Comparison of ENCODE assay signal across 7 mouse cellular contexts in the genomic region with DNA sequence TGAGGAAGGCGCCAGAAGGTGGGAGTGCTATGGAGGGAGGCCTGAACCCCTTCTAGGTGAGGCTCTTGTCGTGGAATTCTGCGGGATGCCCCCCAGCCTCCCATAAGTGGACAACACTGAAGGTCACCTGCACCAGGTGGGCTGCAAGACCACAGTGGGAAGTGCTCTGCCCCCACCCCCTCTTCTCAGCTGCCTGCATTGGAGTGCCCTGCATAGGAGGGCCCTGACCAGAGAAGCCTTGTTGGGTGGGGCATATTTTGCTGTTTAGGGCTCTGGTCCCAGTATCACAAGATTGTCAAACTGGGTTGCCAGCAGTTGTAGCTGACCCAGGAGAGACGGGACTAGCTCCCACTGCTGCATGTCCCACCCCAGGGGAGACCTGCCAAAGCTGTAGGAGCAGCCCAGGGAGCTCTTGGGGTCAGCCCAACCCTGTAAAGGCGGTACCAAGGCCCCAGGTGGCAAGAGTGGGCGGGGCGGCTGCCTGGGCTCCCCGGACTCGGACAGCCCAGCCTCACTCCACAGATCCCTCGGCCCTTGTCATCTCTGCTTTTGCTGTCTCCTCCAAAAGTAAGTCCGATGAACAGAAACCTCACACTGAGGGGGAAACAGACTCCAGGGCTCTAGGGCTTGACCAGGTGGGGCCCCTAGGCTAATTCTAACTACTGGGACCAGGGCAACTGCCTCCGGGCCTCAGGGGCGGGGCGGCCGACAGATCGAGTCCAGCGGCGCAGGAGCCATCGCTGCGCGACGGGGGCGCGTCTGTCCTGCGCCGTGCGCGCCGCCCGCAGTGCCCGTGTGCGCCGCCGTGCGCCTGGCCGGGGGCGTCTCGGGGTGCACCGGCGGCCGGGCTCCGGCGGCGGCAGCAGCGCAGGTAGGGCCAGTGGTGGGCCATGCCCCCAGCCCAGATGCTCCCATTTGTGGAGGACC. TPM values are rescaled to one million over a fixed set of nuclear protein-coding genes. Genes with fewer than 3 reads are reported as not detected.
DNase-seq lines count a peak whose midpoint lies in the region; ATAC-seq and TF ChIP-seq lines count a peak whose summit lies in the region.

A gene (plus strand): TSS at position 461 of the 927 bp plus-strand sequence.

- H3K4me1 ChIP-seq in forebrain, embryonic 11.5 days (replicated peaks; ENCODE audit: control insufficient read depth, insufficient read depth, low read length) = peaks cover 12% of the 10 kb centered on the region; the same call in 1 of the 2 replicates
- H3K4me1 ChIP-seq in kidney, adult 2 months (ENCODE audit: control insufficient read depth, insufficient read depth, low read length) = no peaks in the 10 kb centered on the region
- peaks cover 23% of the 10 kb centered on the region for H3K4me1 ChIP-seq in liver, embryonic 12.5 days
- H3K4me1 ChIP-seq in stomach, embryonic 16.5 days (ENCODE audit: control insufficient read depth, insufficient read depth, low read length) = peaks cover 7% of the 10 kb centered on the region; the same call in 1 of the 2 replicates

- ATAC-seq in forebrain, embryonic 11.5 days (replicated peaks; ENCODE audit: low FRiP score) = peak; percentile 15; the same call in 1 of the 2 replicates
- ATAC-seq in liver, embryonic 12.5 days = peak; percentile 24
- ATAC-seq in stomach, embryonic 16.5 days (ENCODE audit: insufficient read depth, low FRiP score) = peak; percentile 30; the same call in 1 of the 2 replicates

- H3K27ac ChIP-seq in forebrain, embryonic 11.5 days (ENCODE audit: low read depth, low read length) = no peak within 1 kb of the TSS
- H3K27ac ChIP-seq in kidney, adult 2 months (ENCODE audit: insufficient read depth, low read depth, low read length) = no peak within 1 kb of the TSS
- no peak within 1 kb of the TSS for H3K27ac ChIP-seq in liver, embryonic 12.5 days
- H3K27ac ChIP-seq in stomach, embryonic 16.5 days (ENCODE audit: low read length) = no peak within 1 kb of the TSS

- no peaks in the 10 kb centered on the region; the same call in 1 of the 2 replicates for H3K36me3 ChIP-seq in forebrain, embryonic 11.5 days (ENCODE audit: control insufficient read depth, insufficient read depth, low read length)
- no peaks in the 10 kb centered on the region for H3K36me3 ChIP-seq in kidney, adult 2 months (ENCODE audit: control insufficient read depth, insufficient read depth, low read length)
- H3K36me3 ChIP-seq in liver, embryonic 12.5 days = peaks cover 38% of the 10 kb centered on the region
- H3K36me3 ChIP-seq in stomach, embryonic 16.5 days (ENCODE audit: control insufficient read depth, insufficient read depth, low read length) = 0 out of 2 replicates have a peak, but pooled peaks cover 3% of the 10 kb centered on the region

- TF ChIP-seq CTCF in kidney, adult 2 months (conservative IDR thresholded peaks at IDR 0.05; ENCODE audit: insufficient read depth, insufficient read length, low read depth, low read length) = no peak

- H3K27me3 ChIP-seq in forebrain, embryonic 11.5 days (ENCODE audit: control insufficient read depth, insufficient read depth, low read length) = peaks cover 24% of the 10 kb centered on the region
- no peaks in the 10 kb centered on the region; the same call in 1 of the 2 replicates for H3K27me3 ChIP-seq in kidney, adult 2 months (replicated peaks; ENCODE audit: control insufficient read depth, insufficient read depth, low read length)
- H3K27me3 ChIP-seq in liver, embryonic 12.5 days (replicated peaks) = peaks cover 55% of the 10 kb centered on the region
- peaks cover 10% of the 10 kb centered on the region for H3K27me3 ChIP-seq in stomach, embryonic 16.5 days (ENCODE audit: control insufficient read depth, insufficient read depth, low read length)

- no peak for TF ChIP-seq POLR2A in kidney, adult 2 months (IDR thresholded peaks at IDR 0.05; ENCODE audit: low read depth, low read length)

- peak; percentile 27 for DNase-seq in ovary, postnatal 36 days (ENCODE audit: low spot score)
- no peak for DNase-seq in ovary, postnatal 14 days (ENCODE audit: low spot score)
- DNase-seq in forebrain, embryonic 11.5 days (ENCODE audit: low spot score) = no peak
- DNase-seq in kidney, adult 2 months = peak; percentile 28
- DNase-seq in gastrocnemius, postnatal 10 days = no peak

- H3K4me2 ChIP-seq in forebrain, embryonic 11.5 days (ENCODE audit: low read depth, low read length, severe bottlenecking) = peak within 1 kb of the TSS; percentile 53
- peak within 1 kb of the TSS; percentile 63 for H3K4me2 ChIP-seq in liver, embryonic 12.5 days
- peak within 1 kb of the TSS; percentile 78 for H3K4me2 ChIP-seq in stomach, embryonic 16.5 days (ENCODE audit: low read depth, low read length)

- 2% methylated on average over 45 of the region's 45 CpGs for WGBS in forebrain, embryonic 11.5 days
- WGBS in kidney, adult 2 months = 4% methylated on average over 45 of the region's 45 CpGs
- WGBS in liver, embryonic 12.5 days (ENCODE audit: insufficient replicate concordance) = 2% methylated on average over 36 of the region's 45 CpGs
- WGBS in stomach, embryonic 16.5 days = 2% methylated on average over 45 of the region's 45 CpGs

- H3K9ac ChIP-seq in forebrain, embryonic 11.5 days (ENCODE audit: low read length) = peak within 1 kb of the TSS; percentile 44
- no peak within 1 kb of the TSS for H3K9ac ChIP-seq in liver, embryonic 12.5 days
- peak within 1 kb of the TSS; percentile 67 for H3K9ac ChIP-seq in stomach, embryonic 16.5 days (ENCODE audit: low read length)

- peak within 1 kb of the TSS; percentile 27 for H3K4me3 ChIP-seq in forebrain, embryonic 11.5 days (ENCODE audit: low read depth, low read length)
- no peak within 1 kb of the TSS for H3K4me3 ChIP-seq in kidney, adult 2 months (ENCODE audit: insufficient read depth, low read depth, low read length)
- H3K4me3 ChIP-seq in liver, embryonic 12.5 days = peak within 1 kb of the TSS; percentile 37
- H3K4me3 ChIP-seq in stomach, embryonic 16.5 days (replicated peaks; ENCODE audit: low read length) = peak within 1 kb of the TSS; percentile 38

- no peaks in the 10 kb centered on the region for H3K9me3 ChIP-seq in forebrain, embryonic 11.5 days (ENCODE audit: control insufficient read depth, low read length)
- H3K9me3 ChIP-seq in liver, embryonic 12.5 days (replicated peaks) = no peaks in the 10 kb centered on the region
- H3K9me3 ChIP-seq in stomach, embryonic 16.5 days (replicated peaks; ENCODE audit: control insufficient read depth, low read length) = no peaks in the 10 kb centered on the region

RNA-seq across cellular contexts. Expression of the gene that starts here (rescaled TPM):
- polyA plus RNA-seq in forebrain, embryonic 11.5 days (2014; fragmentation: Nextera tagmentation; extraction: Ambion mirVana) = 0.92 and 1.8 TPM in 2 replicates
- polyA plus RNA-seq in kidney, adult 2 months (2012; rRNA removed) = not detected in 2 replicates
- polyA plus RNA-seq in liver, embryonic 12.5 days (2016; fragmentation: Nextera tagmentation; extraction: Ambion mirVana) = 1.2 and 1.4 TPM in 2 replicates
- 0.85 and 1.0 TPM in 2 replicates for polyA plus RNA-seq in stomach, embryonic 16.5 days (2015; fragmentation: Nextera tagmentation; extraction: Ambion mirVana)
- total RNA-seq in gastrocnemius, postnatal 10 days (2021) = not detected

Comparison
In these comparisons a context has a peak if more than half of its experiments do, and no peak if none do; other contexts are left out.
1. Peak in DNase-seq in kidney, adult 2 months; RNA of the gene not detected or under 1 TPM.